Mouse (Mus musculus) intestine, embryonic 16.5 days (tissue): ENCODE results near the gene Tmem97. TPM values are rescaled to one million over a fixed set of nuclear protein-coding genes. Genes with fewer than 3 reads are reported as not detected.

ENCODE experiments used
- ATAC-seq: fragments of 200-750 bp; cut with Nextera tagmentation; 2 replicates; pipeline ENCODE4 v1.8.0; 2017; ENCODE audit warnings: moderate TSS enrichment, moderate library complexity
- H3K27ac ChIP-seq: fragments of 300-500 bp; sonication (generic); 2 replicates; pipeline ENCODE4 v1.5.1; 2014; ENCODE audit warnings: mild to moderate bottlenecking, low read length
- H3K27me3 ChIP-seq: fragments of 300-500 bp; sonication (generic); replicated peaks from 2 replicates; pipeline ENCODE4 v1.6.1; 2014; ENCODE audit warnings: low read length, control low read depth, mixed read lengths; ENCODE audit not compliant: control insufficient read depth, insufficient read depth
- H3K36me3 ChIP-seq: fragments of 300-500 bp; sonication (generic); 2 replicates; pipeline ENCODE4 v1.6.1; 2014; ENCODE audit warnings: low read length, control low read depth; ENCODE audit not compliant: control insufficient read depth, insufficient read depth
- H3K4me1 ChIP-seq: fragments of 300-500 bp; sonication (generic); 2 replicates; pipeline ENCODE4 v1.6.1; 2014; ENCODE audit warnings: low read length, control low read depth, mixed read lengths; ENCODE audit not compliant: control insufficient read depth, insufficient read depth
- H3K4me2 ChIP-seq: fragments of 300-500 bp; sonication (generic); 2 replicates; pipeline ENCODE4 v1.6.1; 2014; ENCODE audit warnings: low read depth, low read length, control low read depth
- H3K4me3 ChIP-seq: fragments of 300-500 bp; sonication (generic); 2 replicates; pipeline ENCODE4 v1.5.1; 2014; ENCODE audit warnings: mild to moderate bottlenecking, low read length
- H3K9ac ChIP-seq: fragments of 300-500 bp; sonication (generic); 2 replicates; pipeline ENCODE4 v1.6.1; 2014; ENCODE audit warnings: low read depth, low read length
- H3K9me3 ChIP-seq: fragments of 300-500 bp; sonication (generic); 2 replicates; pipeline ENCODE4 v1.6.1; 2016; ENCODE audit warnings: low read length, control low read depth; ENCODE audit not compliant: control insufficient read depth
- WGBS: fragments of 180-500 bp; shearing (Covaris S2); extraction: QIAGEN DNeasy Blood & Tissue Kit; methylation state at CpG from one replicate; pipeline ENCODE4 v1.1.7; 2014; 5-methylcytosine and 5-hydroxymethylcytosine counted together
- polyA plus RNA-seq: library from polyadenylated mRNA; unstranded; fragments of >200 nt; fragmentation: Nextera tagmentation; extraction: Ambion mirVana; gene quantifications from 2 replicates; pipeline ENCODE4 v1.2.1, GENCODE M21; 2015

The Tmem97 gene
- polyA plus RNA-seq, 1 experiment from 2014 or later = 228 TPM

DNA sequence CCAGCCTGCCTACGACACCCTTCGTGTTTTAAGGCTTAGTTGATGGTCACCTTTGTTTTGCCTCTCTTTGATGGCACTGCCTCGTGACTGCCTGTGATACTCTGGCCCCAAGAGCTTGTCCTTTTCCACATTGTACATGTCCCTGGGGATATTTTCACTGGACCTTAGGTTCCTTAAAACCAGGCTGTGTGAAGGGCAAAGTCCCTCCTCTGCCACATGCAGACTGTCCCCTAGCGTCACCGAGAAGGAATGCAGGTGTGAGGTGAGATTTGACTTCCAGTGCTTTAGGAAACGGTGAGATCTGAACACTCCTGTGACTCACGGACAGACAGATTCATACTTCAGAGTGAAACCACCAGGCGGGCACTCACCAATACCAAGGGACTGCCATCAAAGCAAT lies 6.7 kb upstream of the Tmem97 start:
- 0 out of 2 replicates have a peak, but pooled peaks have one; percentile 21 for ATAC-seq

GRCm38 (mm10) chr11:78556070-78556469 lies 5.5 kb upstream of the Tmem97 start:
- WGBS = 64% methylated on average over 4 of the region's 4 CpGs
- 0 out of 2 replicates have a peak overlapping the region, but pooled peaks have one; percentile 51 for H3K9ac ChIP-seq
- no peaks in the 10 kb centered on the region for H3K36me3 ChIP-seq
- no peaks in the 10 kb centered on the region for H3K9me3 ChIP-seq
- no peak overlapping the region for H3K4me3 ChIP-seq
- no peak for ATAC-seq
- H3K27ac ChIP-seq = peak overlapping the region; percentile 93
- H3K4me1 ChIP-seq = peaks cover 4% of the 10 kb centered on the region; the same call in 1 of the 2 replicates
- no peaks in the 10 kb centered on the region for H3K27me3 ChIP-seq
- H3K4me2 ChIP-seq = no peak overlapping the region

More for the DNA sequence above, 6.7 kb upstream of the Tmem97 start:
- Histone ChIP-seq H3K4me3 (no peak overlapping the region), H3K9ac (no peak overlapping the region; the same call in 1 of the 2 replicates), H3K27me3 (no peaks in the 10 kb centered on the region), H3K4me1 (peaks cover 4% of the 10 kb centered on the region; the same call in 1 of the 2 replicates), H3K4me2 (no peak overlapping the region), H3K27ac (0 out of 2 replicates have a peak overlapping the region, but pooled peaks have one; percentile 27), H3K9me3 (no peaks in the 10 kb centered on the region), H3K36me3 (no peaks in the 10 kb centered on the region)
- 56% methylated on average over 8 of the region's 8 CpGs for WGBS

DNA sequence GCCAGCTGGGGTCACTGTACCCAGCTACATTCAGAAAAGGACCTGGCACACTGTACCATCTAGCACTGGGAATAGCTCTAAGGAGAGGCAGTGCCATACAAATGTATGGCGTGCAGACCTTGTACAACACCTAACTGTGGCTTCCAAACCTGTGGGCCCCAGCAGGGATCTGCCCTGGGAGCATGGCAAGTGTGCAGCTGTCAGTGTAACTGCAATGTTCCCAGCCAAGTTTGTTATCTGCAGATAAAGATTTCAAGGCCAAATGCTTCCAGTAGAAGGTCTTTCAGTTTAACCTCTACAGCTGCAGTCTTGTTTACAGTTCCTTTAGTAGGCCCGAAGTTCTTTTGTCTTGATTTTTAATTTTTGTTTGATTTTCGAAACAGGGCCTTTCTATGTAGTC lies 5.0 kb upstream of the Tmem97 start:
- H3K27ac ChIP-seq = peak overlapping the region; percentile 93
- peak; percentile 46 for ATAC-seq
- 57% methylated on average over 3 of the region's 3 CpGs for WGBS

DNA sequence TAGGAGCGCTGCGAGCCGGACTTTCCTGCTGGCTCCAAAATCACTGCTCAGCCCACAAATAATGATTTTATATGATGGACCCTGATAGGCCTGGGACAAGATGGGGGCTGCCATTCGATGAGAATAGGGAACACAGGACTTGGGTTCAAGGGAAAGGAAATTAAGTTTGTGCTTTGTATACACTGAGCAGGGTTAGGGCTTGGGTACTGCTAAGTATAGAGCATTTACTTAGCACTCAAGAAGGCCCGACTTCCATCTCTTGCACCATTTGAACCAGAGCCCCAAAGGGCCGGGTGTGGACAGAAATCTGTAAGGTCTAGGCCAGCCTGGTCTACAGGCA lies 452 bp upstream of the Tmem97 start:
- 35% methylated on average over 6 of the region's 6 CpGs for WGBS
- Histone ChIP-seq H3K4me1 (peaks cover 20% of the 10 kb centered on the region), H3K9ac (peak overlapping the region; percentile 73), H3K9me3 (no peaks in the 10 kb centered on the region), H3K27ac (peak overlapping the region; percentile 78; the same call in 1 of the 2 replicates), H3K4me3 (peak overlapping the region; percentile 68), H3K27me3 (no peaks in the 10 kb centered on the region), H3K4me2 (peak overlapping the region; percentile 72), H3K36me3 (no peaks in the 10 kb centered on the region)
- peak; percentile 23 for ATAC-seq

More for the DNA sequence above, 5.0 kb upstream of the Tmem97 start:
- Histone ChIP-seq H3K4me2 (no peak overlapping the region), H3K27me3 (no peaks in the 10 kb centered on the region), H3K4me1 (peaks cover 4% of the 10 kb centered on the region; the same call in 1 of the 2 replicates), H3K4me3 (no peak overlapping the region), H3K9me3 (no peaks in the 10 kb centered on the region), H3K9ac (peak overlapping the region; percentile 51), H3K36me3 (no peaks in the 10 kb centered on the region)

DNA sequence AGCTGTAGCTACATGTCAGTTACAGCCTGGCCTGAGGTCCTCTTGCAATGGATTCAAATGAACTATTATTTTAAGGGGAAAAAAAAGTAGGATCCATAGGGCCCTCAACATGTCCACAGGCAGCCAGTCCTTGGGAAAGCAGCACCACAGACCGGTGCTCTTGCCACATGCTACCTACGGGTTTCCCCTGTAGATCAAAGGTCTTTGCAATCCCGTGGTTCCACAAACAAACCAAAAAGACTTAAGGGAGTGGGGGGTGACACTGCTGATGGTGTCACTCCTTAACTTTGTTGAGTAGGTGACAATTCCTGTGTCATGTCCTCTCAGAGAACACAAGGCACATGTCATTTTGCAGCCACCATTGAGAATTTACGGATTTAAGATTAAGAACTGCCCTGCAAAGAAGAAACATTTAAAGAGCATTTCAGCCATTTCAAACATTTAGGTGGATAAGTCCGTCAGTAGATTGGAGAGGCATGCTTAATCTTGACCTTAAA lies 1.0 kb downstream of the Tmem97 start:
- no peaks in the 10 kb centered on the region for H3K27me3 ChIP-seq
- H3K27ac ChIP-seq = peak overlapping the region; percentile 84
- peak overlapping the region; percentile 78 for H3K9ac ChIP-seq
- no peaks in the 10 kb centered on the region for H3K9me3 ChIP-seq
- 3% methylated on average over 5 of the region's 5 CpGs for WGBS
- ATAC-seq = no peak
- no peaks in the 10 kb centered on the region for H3K36me3 ChIP-seq
- peaks cover 20% of the 10 kb centered on the region for H3K4me1 ChIP-seq
- peak overlapping the region; percentile 54 for H3K4me2 ChIP-seq
- H3K4me3 ChIP-seq = peak overlapping the region; percentile 68

DNA sequence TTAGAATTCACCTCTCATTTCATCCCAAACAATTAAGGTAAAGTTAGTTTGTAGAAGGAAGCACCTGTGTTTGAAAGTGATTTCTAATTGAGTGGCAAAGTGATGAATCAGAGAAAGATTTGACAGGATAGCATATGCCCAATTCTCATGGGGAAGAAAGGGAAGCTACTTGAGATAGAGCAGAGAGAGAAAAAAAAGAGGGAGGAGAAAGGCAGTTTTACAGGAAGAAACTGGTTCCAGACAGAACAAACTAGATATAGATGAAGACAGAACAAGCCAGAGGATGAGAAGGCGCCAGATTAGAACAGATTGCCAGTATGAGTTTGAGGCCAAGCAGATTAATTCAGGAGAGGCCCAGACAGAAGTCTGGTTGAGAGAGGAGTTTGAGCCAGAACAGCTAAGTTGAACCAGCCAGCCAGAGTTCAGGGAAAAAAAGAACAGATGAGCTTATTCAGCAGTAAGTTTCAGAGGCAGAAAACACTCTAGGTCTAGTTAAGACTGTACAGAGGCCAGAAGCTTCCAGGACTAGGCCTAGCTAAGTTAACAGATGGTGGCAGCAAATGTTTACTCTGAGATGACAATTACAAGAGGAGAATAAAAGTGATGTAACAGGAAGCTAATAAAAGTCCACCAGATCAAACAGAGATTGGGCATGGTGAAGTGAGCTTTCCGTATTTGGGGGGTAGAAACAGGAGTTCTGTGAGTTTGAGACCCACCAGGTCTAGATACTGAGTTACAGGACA lies 2.7 kb downstream of the Tmem97 start:
- Histone ChIP-seq H3K27ac (0 out of 2 replicates have a peak overlapping the region, but pooled peaks have one; percentile 62), H3K9me3 (no peaks in the 10 kb centered on the region), H3K4me1 (peaks cover 20% of the 10 kb centered on the region), H3K27me3 (no peaks in the 10 kb centered on the region), H3K9ac (peak overlapping the region; percentile 18; the same call in 1 of the 2 replicates), H3K36me3 (no peaks in the 10 kb centered on the region), H3K4me3 (peak overlapping the region; percentile 12; the same call in 1 of the 2 replicates), H3K4me2 (peak overlapping the region; percentile 54)
- WGBS = 61% methylated on average over 2 of the region's 2 CpGs
- no peak for ATAC-seq

DNA sequence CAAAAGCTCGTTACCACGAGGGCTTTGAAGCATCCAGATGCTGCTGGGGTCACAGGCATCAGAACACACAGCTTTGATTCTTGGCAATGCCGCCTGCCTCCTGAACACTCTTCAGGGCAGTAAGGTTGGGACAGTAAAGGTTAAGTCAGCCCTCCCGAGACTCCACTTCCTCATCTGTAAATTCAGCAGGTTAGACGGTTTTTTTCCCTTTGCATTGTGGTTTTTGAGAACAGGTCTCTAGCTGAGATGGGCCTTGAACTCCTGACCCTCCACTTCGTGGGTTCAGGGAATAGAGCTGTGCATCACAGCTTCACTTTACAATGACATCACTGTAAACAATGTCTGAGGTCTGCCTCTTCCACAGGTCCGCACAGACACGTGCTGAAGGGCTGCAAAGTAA lies 5.4 kb downstream of the Tmem97 start:
- WGBS = 55% methylated on average over 8 of the region's 8 CpGs
- no peak for ATAC-seq
- Histone ChIP-seq H3K9me3 (no peaks in the 10 kb centered on the region), H3K27me3 (no peaks in the 10 kb centered on the region), H3K4me2 (no peak overlapping the region), H3K27ac (no peak overlapping the region), H3K9ac (no peak overlapping the region), H3K4me3 (no peak overlapping the region), H3K4me1 (peaks cover 20% of the 10 kb centered on the region), H3K36me3 (no peaks in the 10 kb centered on the region)

GRCm38 (mm10) chr11:78544449-78545111 lies 6.0 kb downstream of the Tmem97 start:
- H3K36me3 ChIP-seq = no peaks in the 10 kb centered on the region; the same call in 1 of the 2 replicates
- 91% methylated on average over 7 of the region's 7 CpGs for WGBS
- no peak overlapping the region for H3K4me3 ChIP-seq
- H3K9me3 ChIP-seq = no peaks in the 10 kb centered on the region
- peaks cover 18% of the 10 kb centered on the region for H3K4me1 ChIP-seq
- no peak overlapping the region for H3K27ac ChIP-seq
- no peak for ATAC-seq
- no peaks in the 10 kb centered on the region for H3K27me3 ChIP-seq
- no peak overlapping the region for H3K9ac ChIP-seq
- no peak overlapping the region for H3K4me2 ChIP-seq

GRCm38 (mm10) chr11:78540358-78540757 lies 10.2 kb downstream of the Tmem97 start:
- Histone ChIP-seq H3K4me2 (no peak overlapping the region), H3K9ac (no peak overlapping the region), H3K4me1 (peaks cover 15% of the 10 kb centered on the region), H3K9me3 (no peaks in the 10 kb centered on the region), H3K36me3 (no peaks in the 10 kb centered on the region; the same call in 1 of the 2 replicates), H3K27ac (no peak overlapping the region), H3K27me3 (no peaks in the 10 kb centered on the region), H3K4me3 (no peak overlapping the region)
- WGBS = 87% methylated on average over 3 of the region's 3 CpGs
- ATAC-seq = no peak
